Comparison of ENCODE assay signal across 22 mouse cellular contexts in the genomic region with DNA sequence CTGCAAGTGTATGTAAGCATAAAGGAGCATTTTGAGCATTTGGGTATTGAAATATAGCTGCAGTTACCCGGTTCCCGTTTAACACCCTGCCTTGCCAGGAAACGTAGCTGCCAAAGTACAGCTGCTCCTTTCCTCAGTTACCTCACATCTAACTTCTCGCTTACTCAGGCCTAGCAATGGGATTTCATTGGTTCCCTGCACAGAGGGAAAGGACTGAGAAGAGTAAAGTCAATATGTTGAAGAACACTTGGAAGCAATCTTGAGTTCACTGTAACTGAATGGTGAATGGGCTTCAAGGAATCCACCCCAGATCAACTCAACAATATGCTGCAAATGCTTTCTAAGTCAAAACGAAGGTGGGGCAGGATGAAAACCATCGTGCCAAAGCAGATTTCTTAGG.
DNase-seq lines count a peak whose midpoint lies in the region; ATAC-seq and TF ChIP-seq lines count a peak whose summit lies in the region.
"Had no signal": no experiment of that assay in that cellular context is flagged by ENCODE, and none has a peak within 500 bp of the region (broad histone marks: within the 10 kb centered on the region; RNA-seq: fewer than 3 reads in every experiment).

No protein-coding gene starts in this region.

- no peaks in the 10 kb centered on the region for H3K9me3 ChIP-seq in lung, embryonic 15.5 days
- no peaks in the 10 kb centered on the region for H3K9me3 ChIP-seq in lung, postnatal 0 days (ENCODE audit: low read length)
- H3K9me3 ChIP-seq: embryonic facial prominence, embryonic 13.5 days; embryonic facial prominence, embryonic 15.5 days; forebrain, embryonic 10.5 days; forebrain, embryonic 12.5 days; forebrain, embryonic 15.5 days had no signal

- DNase-seq in frontal cortex, postnatal 25 days (ENCODE audit: low spot score in 2 of 2): no peak
- DNase-seq in lung, postnatal 14 days: no peak
- DNase-seq in lung, postnatal 0 days (ENCODE audit: low spot score): peak; percentile 62
- no peak for DNase-seq in lung, adult 18-20 months
- DNase-seq in cerebellum, adult 9-11 months: no peak
- DNase-seq: adrenal gland, adult 2 months; adrenal gland, postnatal 10 days; adrenal gland, postnatal 25 days; cerebellum, adult 11-12 months; cerebellum, adult 2 months; cerebellum, adult 9-10 months; cerebellum, postnatal 14 days; cerebellum, postnatal 36 days; embryo, embryonic 11 days had no signal

- 57% methylated on average over 6 of the region's 6 CpGs for WGBS in lung, embryonic 15.5 days
- WGBS in lung, postnatal 0 days: 51% methylated on average over 6 of the region's 6 CpGs

- H3K4me2 ChIP-seq in lung, embryonic 15.5 days: no peak overlapping the region
- H3K4me2 ChIP-seq in lung, postnatal 0 days (replicated peaks; ENCODE audit: low read depth, low read length): no peak overlapping the region
- H3K4me2 ChIP-seq: embryonic facial prominence, embryonic 13.5 days; embryonic facial prominence, embryonic 15.5 days; forebrain, embryonic 12.5 days; forebrain, embryonic 15.5 days had no signal

- no peak overlapping the region for H3K27ac ChIP-seq in lung, embryonic 15.5 days
- H3K27ac ChIP-seq in lung, postnatal 0 days (ENCODE audit: low read length): no peak overlapping the region
- H3K27ac ChIP-seq: embryonic facial prominence, embryonic 13.5 days; embryonic facial prominence, embryonic 15.5 days; forebrain, embryonic 10.5 days; forebrain, embryonic 12.5 days; forebrain, embryonic 15.5 days had no signal

- no peaks in the 10 kb centered on the region for H3K27me3 ChIP-seq in lung, embryonic 15.5 days
- H3K27me3 ChIP-seq in lung, postnatal 0 days (replicated peaks; ENCODE audit: insufficient read depth, low read length): no peaks in the 10 kb centered on the region
- H3K27me3 ChIP-seq: embryonic facial prominence, embryonic 13.5 days; embryonic facial prominence, embryonic 15.5 days; forebrain, embryonic 12.5 days; forebrain, embryonic 15.5 days had no signal

- H3K36me3 ChIP-seq in lung, embryonic 15.5 days: no peaks in the 10 kb centered on the region
- H3K36me3 ChIP-seq in lung, postnatal 0 days (ENCODE audit: insufficient read depth, low read length): no peaks in the 10 kb centered on the region
- H3K36me3 ChIP-seq: embryonic facial prominence, embryonic 13.5 days; embryonic facial prominence, embryonic 15.5 days; forebrain, embryonic 10.5 days; forebrain, embryonic 12.5 days; forebrain, embryonic 15.5 days had no signal

- H3K9ac ChIP-seq in lung, embryonic 15.5 days: no peak overlapping the region
- H3K9ac ChIP-seq in lung, postnatal 0 days (replicated peaks; ENCODE audit: low read depth): no peak overlapping the region
- H3K9ac ChIP-seq: embryonic facial prominence, embryonic 13.5 days; embryonic facial prominence, embryonic 15.5 days; forebrain, embryonic 12.5 days; forebrain, embryonic 15.5 days had no signal

- 0 out of 2 replicates have a peak, but pooled peaks have one; percentile 24 for TF ChIP-seq EP300 in lung, postnatal 0 days (IDR thresholded peaks at IDR 0.05)

- no peak for TF ChIP-seq CTCF in lung, postnatal 0 days (IDR thresholded peaks at IDR 0.05)

- ATAC-seq in frontal cortex, adult (ENCODE audit: low TSS enrichment): peak; percentile 80
- ATAC-seq in lung, embryonic 15.5 days (ENCODE audit: borderline replicate concordance, extremely low read depth, low FRiP score, low TSS enrichment): peak; percentile 62; the same call in 1 of the 2 replicates
- peak; percentile 87 for ATAC-seq in lung, postnatal 0 days
- ATAC-seq: forebrain, embryonic 15.5 days had no signal

- no peaks in the 10 kb centered on the region for H3K4me1 ChIP-seq in lung, embryonic 15.5 days
- no peaks in the 10 kb centered on the region for H3K4me1 ChIP-seq in lung, postnatal 0 days (ENCODE audit: insufficient read depth, low read depth, low read length)
- H3K4me1 ChIP-seq: embryonic facial prominence, embryonic 13.5 days; embryonic facial prominence, embryonic 15.5 days; forebrain, embryonic 10.5 days; forebrain, embryonic 12.5 days; forebrain, embryonic 15.5 days had no signal

- no peak overlapping the region for H3K4me3 ChIP-seq in lung, embryonic 15.5 days
- H3K4me3 ChIP-seq in lung, postnatal 0 days (ENCODE audit: low read depth, low read length): no peak overlapping the region
- H3K4me3 ChIP-seq: embryonic facial prominence, embryonic 13.5 days; embryonic facial prominence, embryonic 15.5 days; erythroblast, embryonic 14.5 days; forebrain, embryonic 10.5 days; forebrain, embryonic 12.5 days; forebrain, embryonic 15.5 days had no signal
